Mouse (Mus musculus): ENCODE data around the gene Prdm10. TPM values are rescaled to one million over a fixed set of nuclear protein-coding genes. Genes with fewer than 3 reads are reported as not detected.

The Prdm10 gene
- polyA plus RNA-seq, 1 experiment = 4.1 TPM

- WGBS = 61% methylated on average over 6 of the region's 6 CpGs
- peak; percentile 78 for TF ChIP-seq CTCF (conservative IDR thresholded peaks at IDR 0.05; ENCODE audit: insufficient read depth, insufficient read length, low read depth, low read length)
- no peak for TF ChIP-seq POLR2A (IDR thresholded peaks at IDR 0.05; ENCODE audit: low read depth, low read length)
- H3K4me1 ChIP-seq (ENCODE audit: control insufficient read depth, insufficient read depth, low read length) = no peaks in the 10 kb centered on the region
- no peak overlapping the region for H3K27ac ChIP-seq (ENCODE audit: insufficient read depth, low read depth, low read length)
- DNase-seq = peak; percentile 56
- no peak overlapping the region for H3K4me3 ChIP-seq (ENCODE audit: insufficient read depth, low read depth, low read length)
- H3K36me3 ChIP-seq (ENCODE audit: control insufficient read depth, insufficient read depth, low read length) = peaks cover 17% of the 10 kb centered on the region
- H3K27me3 ChIP-seq (replicated peaks; ENCODE audit: control insufficient read depth, insufficient read depth, low read length) = no peaks in the 10 kb centered on the region
These were observed 124.9 kb downstream of the Prdm10 start for GRCm38 (mm10) chr9:31405217-31405616.

GRCm38 (mm10) chr9:31412165-31412564 is 131.8 kb downstream of the Prdm10 start:
- 90% methylated on average over 4 of the region's 4 CpGs for WGBS
- Histone ChIP-seq H3K36me3 (ENCODE audit: control insufficient read depth, insufficient read depth, low read length) (peaks cover 18% of the 10 kb centered on the region), H3K27me3 (replicated peaks; ENCODE audit: control insufficient read depth, insufficient read depth, low read length) (no peaks in the 10 kb centered on the region), H3K27ac (ENCODE audit: insufficient read depth, low read depth, low read length) (no peak overlapping the region), H3K4me3 (ENCODE audit: insufficient read depth, low read depth, low read length) (no peak overlapping the region), H3K4me1 (ENCODE audit: control insufficient read depth, insufficient read depth, low read length) (no peaks in the 10 kb centered on the region)
- TF ChIP-seq POLR2A (IDR thresholded peaks at IDR 0.05; ENCODE audit: low read depth, low read length) (no peak), CTCF (conservative IDR thresholded peaks at IDR 0.05; ENCODE audit: insufficient read depth, insufficient read length, low read depth, low read length) (no peak)
- no peak for DNase-seq

- H3K4me3 ChIP-seq (ENCODE audit: insufficient read depth, low read depth, low read length) = no peak overlapping the region
- no peaks in the 10 kb centered on the region for H3K27me3 ChIP-seq (replicated peaks; ENCODE audit: control insufficient read depth, insufficient read depth, low read length)
- no peaks in the 10 kb centered on the region for H3K4me1 ChIP-seq (ENCODE audit: control insufficient read depth, insufficient read depth, low read length)
- H3K27ac ChIP-seq (ENCODE audit: insufficient read depth, low read depth, low read length) = no peak overlapping the region
- H3K36me3 ChIP-seq (ENCODE audit: control insufficient read depth, insufficient read depth, low read length) = peaks cover 8% of the 10 kb centered on the region
- DNase-seq = no peak
- TF ChIP-seq CTCF (conservative IDR thresholded peaks at IDR 0.05; ENCODE audit: insufficient read depth, insufficient read length, low read depth, low read length) = no peak
- no peak for TF ChIP-seq POLR2A (IDR thresholded peaks at IDR 0.05; ENCODE audit: low read depth, low read length)
- 89% methylated on average over 1 of the region's 1 CpGs for WGBS
These were observed 138.5 kb downstream of the Prdm10 start for GRCm38 (mm10) chr9:31418821-31419220.

GRCm38 (mm10) chr9:31422143-31422542 is 141.8 kb downstream of the Prdm10 start:
- Histone ChIP-seq H3K4me3 (ENCODE audit: insufficient read depth, low read depth, low read length) (no peak overlapping the region), H3K27ac (ENCODE audit: insufficient read depth, low read depth, low read length) (no peak overlapping the region), H3K27me3 (replicated peaks; ENCODE audit: control insufficient read depth, insufficient read depth, low read length) (no peaks in the 10 kb centered on the region), H3K4me1 (ENCODE audit: control insufficient read depth, insufficient read depth, low read length) (no peaks in the 10 kb centered on the region), H3K36me3 (ENCODE audit: control insufficient read depth, insufficient read depth, low read length) (peaks cover 3% of the 10 kb centered on the region)
- no peak for DNase-seq
- 86% methylated on average over 5 of the region's 5 CpGs for WGBS
- TF ChIP-seq CTCF (conservative IDR thresholded peaks at IDR 0.05; ENCODE audit: insufficient read depth, insufficient read length, low read depth, low read length) = no peak
- TF ChIP-seq POLR2A (IDR thresholded peaks at IDR 0.05; ENCODE audit: low read depth, low read length) = no peak

- Histone ChIP-seq H3K4me3 (ENCODE audit: insufficient read depth, low read depth, low read length) (no peak overlapping the region), H3K36me3 (ENCODE audit: control insufficient read depth, insufficient read depth, low read length) (no peaks in the 10 kb centered on the region), H3K4me1 (ENCODE audit: control insufficient read depth, insufficient read depth, low read length) (peaks cover 8% of the 10 kb centered on the region; the same call in 1 of the 2 replicates), H3K27ac (ENCODE audit: insufficient read depth, low read depth, low read length) (peak overlapping the region; percentile 40), H3K27me3 (replicated peaks; ENCODE audit: control insufficient read depth, insufficient read depth, low read length) (no peaks in the 10 kb centered on the region)
- no peak for TF ChIP-seq POLR2A (IDR thresholded peaks at IDR 0.05; ENCODE audit: low read depth, low read length)
- no peak for TF ChIP-seq CTCF (conservative IDR thresholded peaks at IDR 0.05; ENCODE audit: insufficient read depth, insufficient read length, low read depth, low read length)
- WGBS = 60% methylated on average over 7 of the region's 7 CpGs
- DNase-seq = peak; percentile 53
These were observed 148.6 kb downstream of the Prdm10 start for GRCm38 (mm10) chr9:31428971-31429370.

DNA sequence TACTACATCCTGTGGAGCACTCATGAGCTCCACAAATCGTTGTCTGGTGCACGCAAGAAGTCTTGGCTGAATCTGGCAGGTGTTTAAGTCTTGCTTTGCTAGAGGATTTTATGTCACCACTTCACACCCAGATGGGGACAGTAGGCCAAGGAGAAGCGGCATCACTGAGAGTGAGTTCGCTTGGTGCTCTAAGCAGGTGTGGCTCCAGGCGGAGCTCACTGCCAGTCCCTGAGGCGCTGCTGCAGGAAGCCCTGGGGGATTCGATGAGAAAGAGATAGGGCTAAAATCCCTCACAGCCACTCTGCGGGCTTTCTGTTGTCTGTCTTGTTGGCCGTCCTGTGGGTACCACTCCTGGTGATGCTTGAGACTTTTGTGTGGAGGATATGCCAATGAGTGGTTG is 149.7 kb downstream of the Prdm10 start:
- H3K4me3 ChIP-seq (ENCODE audit: insufficient read depth, low read depth, low read length) = no peak overlapping the region
- TF ChIP-seq CTCF (conservative IDR thresholded peaks at IDR 0.05; ENCODE audit: insufficient read depth, insufficient read length, low read depth, low read length) (no peak), POLR2A (IDR thresholded peaks at IDR 0.05; ENCODE audit: low read depth, low read length) (no peak)
- peaks cover 10% of the 10 kb centered on the region; the same call in 1 of the 2 replicates for H3K4me1 ChIP-seq (ENCODE audit: control insufficient read depth, insufficient read depth, low read length)
- H3K27ac ChIP-seq (ENCODE audit: insufficient read depth, low read depth, low read length) = no peak overlapping the region
- H3K36me3 ChIP-seq (ENCODE audit: control insufficient read depth, insufficient read depth, low read length) = no peaks in the 10 kb centered on the region
- 81% methylated on average over 9 of the region's 9 CpGs for WGBS
- no peak for DNase-seq
- H3K27me3 ChIP-seq (replicated peaks; ENCODE audit: control insufficient read depth, insufficient read depth, low read length) = no peaks in the 10 kb centered on the region

Other genes starting within 250 kb of the Prdm10 start
- 8.3 and 9.9 TPM in 2 replicates for gene Zbtb44, start 249.9 kb upstream of the Prdm10 start, polyA plus RNA-seq (2012; rRNA removed)
- gene St14, start 148.7 kb upstream of the Prdm10 start, polyA plus RNA-seq (2012; rRNA removed) = 62.8 and 71.2 TPM in 2 replicates
- gene Aplp2, start 68.7 kb upstream of the Prdm10 start, polyA plus RNA-seq (2012; rRNA removed) = 556 and 574 TPM in 2 replicates
- gene Nfrkb, start 105.7 kb downstream of the Prdm10 start, polyA plus RNA-seq (2012; rRNA removed) = 12.4 and 13.8 TPM in 2 replicates
- gene Tmem45b, start 183.9 kb downstream of the Prdm10 start, polyA plus RNA-seq (2012; rRNA removed) = 67.2 and 73.5 TPM in 2 replicates